Mouse (Mus musculus): ENCODE data around the gene 2010111I01Rik. TPM values are rescaled to one million over a fixed set of nuclear protein-coding genes. Genes with fewer than 3 reads are reported as not detected.

Gene 2010111I01Rik
- total and polyA plus RNA-seq, 2 experiments: 40.8 to 78.1 TPM

DNA sequence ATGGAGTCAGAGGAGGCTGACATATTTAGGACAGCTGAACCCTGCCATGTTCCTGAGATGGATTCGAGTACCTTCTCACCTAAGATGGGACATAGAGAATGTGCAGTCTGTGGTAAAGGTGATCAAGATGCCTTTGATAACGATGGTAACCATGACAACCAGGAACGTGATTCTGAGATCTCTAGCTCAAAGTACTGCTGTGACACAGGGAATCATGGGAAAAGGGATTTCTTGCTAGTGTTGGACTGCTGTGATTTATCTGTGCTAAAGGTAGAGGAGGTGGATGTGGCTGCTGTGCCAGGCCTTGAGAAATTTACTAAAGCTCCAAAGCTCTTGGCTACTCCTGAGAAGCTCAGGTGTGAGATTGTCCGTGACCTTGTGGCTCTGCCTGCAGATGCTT, 50.7 kb downstream of the 2010111I01Rik start:
- Histone ChIP-seq H3K9ac (ENCODE audit: low read depth, low read length) (no peak overlapping the region), H3K79me2 (ENCODE audit: control insufficient read depth, insufficient read depth, low read length) (no peaks in the 10 kb centered on the region; the same call in 1 of the 2 replicates), H3K27ac (replicated peaks; ENCODE audit: insufficient read depth, low read depth, low read length) (no peak overlapping the region), H3K4me3 (ENCODE audit: insufficient read depth, low read depth, low read length) (no peak overlapping the region), H3K4me1 (ENCODE audit: control insufficient read depth, insufficient read depth, low read length) (no peaks in the 10 kb centered on the region), H3K36me3 (ENCODE audit: control insufficient read depth, insufficient read depth, low read length) (no peaks in the 10 kb centered on the region), H3K27me3 (ENCODE audit: control insufficient read depth, insufficient read depth, low read length) (no peaks in the 10 kb centered on the region)
- no peak for TF ChIP-seq POLR2A (IDR thresholded peaks at IDR 0.05; ENCODE audit: extremely low read depth, insufficient read depth, low read length)
- TF ChIP-seq CTCF (IDR thresholded peaks at IDR 0.05; ENCODE audit: low read depth, low read length): no peak
- 81% methylated on average over 4 of the region's 4 CpGs for WGBS
- DNase-seq (ENCODE audit: extremely low read depth, low read depth, low spot score): no peak

DNA sequence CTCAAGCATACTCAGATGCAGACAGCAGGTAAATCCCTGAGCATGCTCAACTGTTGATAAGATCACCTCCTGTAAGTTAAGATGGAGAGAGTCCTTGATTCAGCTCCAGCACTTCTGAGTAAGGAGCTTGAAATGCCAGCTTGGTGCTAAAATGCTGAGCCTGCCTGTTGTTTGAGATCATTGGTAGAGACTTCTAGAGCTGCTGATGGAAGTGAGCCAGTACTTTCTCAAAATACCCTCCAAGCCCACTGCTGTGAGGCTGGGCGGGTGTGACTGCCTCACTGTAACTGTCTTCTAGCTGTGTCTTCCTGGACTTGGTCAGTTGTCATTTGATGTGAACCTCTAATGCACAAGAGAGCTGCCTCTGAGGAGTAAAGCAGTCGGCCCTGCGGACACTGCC, 51.4 kb downstream of the 2010111I01Rik start:
- Histone ChIP-seq H3K27ac (replicated peaks; ENCODE audit: insufficient read depth, low read depth, low read length) (no peak overlapping the region), H3K27me3 (ENCODE audit: control insufficient read depth, insufficient read depth, low read length) (no peaks in the 10 kb centered on the region), H3K79me2 (ENCODE audit: control insufficient read depth, insufficient read depth, low read length) (no peaks in the 10 kb centered on the region; the same call in 1 of the 2 replicates), H3K9ac (ENCODE audit: low read depth, low read length) (no peak overlapping the region), H3K36me3 (ENCODE audit: control insufficient read depth, insufficient read depth, low read length) (no peaks in the 10 kb centered on the region), H3K4me1 (ENCODE audit: control insufficient read depth, insufficient read depth, low read length) (no peaks in the 10 kb centered on the region), H3K4me3 (ENCODE audit: insufficient read depth, low read depth, low read length) (no peak overlapping the region)
- WGBS: 94% methylated on average over 3 of the region's 3 CpGs
- no peak for DNase-seq (ENCODE audit: extremely low read depth, low read depth, low spot score)
- no peak for TF ChIP-seq POLR2A (IDR thresholded peaks at IDR 0.05; ENCODE audit: extremely low read depth, insufficient read depth, low read length)
- TF ChIP-seq CTCF (IDR thresholded peaks at IDR 0.05; ENCODE audit: low read depth, low read length): no peak

DNA sequence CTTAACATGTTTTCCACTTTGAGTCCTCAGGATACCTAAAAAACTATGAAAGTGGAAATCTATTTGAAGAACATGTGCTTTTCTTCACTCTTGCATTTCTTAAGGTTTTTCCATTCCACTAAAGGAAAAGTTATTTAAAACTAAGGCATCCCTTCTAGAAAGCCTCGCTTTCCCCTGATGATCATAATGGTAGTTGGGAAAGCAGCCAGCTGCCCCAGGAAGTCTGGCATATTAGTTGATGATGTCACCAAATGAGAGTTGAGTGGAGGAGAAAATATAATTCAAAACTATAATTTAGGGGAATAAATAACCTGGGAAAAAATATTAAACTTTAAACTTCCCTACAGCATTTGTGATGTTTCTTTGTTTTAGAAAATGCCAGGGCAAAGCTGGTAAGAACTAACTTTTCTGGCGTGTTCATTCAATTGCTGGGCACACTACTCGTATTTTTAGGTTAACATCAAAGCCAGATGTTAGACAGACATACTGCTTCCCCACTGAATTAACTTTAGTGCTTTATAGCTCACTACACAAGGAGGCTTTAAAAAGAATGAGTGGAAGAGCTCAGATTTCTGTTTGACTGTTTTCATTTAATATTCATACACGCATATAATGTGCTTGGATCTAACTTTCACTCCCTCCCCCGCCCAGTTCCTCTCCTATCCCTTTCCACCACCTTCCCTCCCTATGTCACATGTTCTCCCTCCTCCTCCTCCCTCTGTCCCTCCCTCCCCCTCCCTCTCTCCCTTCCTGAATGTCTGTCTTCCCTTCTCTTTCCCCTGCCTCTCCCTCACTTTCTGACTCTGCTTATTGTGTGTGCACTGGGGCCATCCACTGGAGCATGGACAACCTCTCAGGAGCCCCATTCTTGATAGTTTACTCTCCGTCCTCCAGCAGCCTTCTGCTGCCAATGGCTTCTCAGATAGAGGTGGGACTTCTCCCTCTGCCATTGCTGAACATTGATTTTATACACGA, 58.8 kb downstream of the 2010111I01Rik start:
- no peak for DNase-seq (ENCODE audit: extremely low read depth, low read depth, low spot score)
- Histone ChIP-seq H3K4me3 (ENCODE audit: insufficient read depth, low read depth, low read length) (no peak overlapping the region), H3K4me1 (ENCODE audit: control insufficient read depth, insufficient read depth, low read length) (no peaks in the 10 kb centered on the region), H3K9ac (ENCODE audit: low read depth, low read length) (no peak overlapping the region), H3K27ac (replicated peaks; ENCODE audit: insufficient read depth, low read depth, low read length) (no peak overlapping the region), H3K27me3 (ENCODE audit: control insufficient read depth, insufficient read depth, low read length) (no peaks in the 10 kb centered on the region), H3K79me2 (ENCODE audit: control insufficient read depth, insufficient read depth, low read length) (no peaks in the 10 kb centered on the region; the same call in 1 of the 2 replicates), H3K36me3 (ENCODE audit: control insufficient read depth, insufficient read depth, low read length) (no peaks in the 10 kb centered on the region)
- TF ChIP-seq CTCF (IDR thresholded peaks at IDR 0.05; ENCODE audit: low read depth, low read length) (no peak), POLR2A (IDR thresholded peaks at IDR 0.05; ENCODE audit: extremely low read depth, insufficient read depth, low read length) (no peak)
- 85% methylated on average over 7 of the region's 7 CpGs for WGBS

DNA sequence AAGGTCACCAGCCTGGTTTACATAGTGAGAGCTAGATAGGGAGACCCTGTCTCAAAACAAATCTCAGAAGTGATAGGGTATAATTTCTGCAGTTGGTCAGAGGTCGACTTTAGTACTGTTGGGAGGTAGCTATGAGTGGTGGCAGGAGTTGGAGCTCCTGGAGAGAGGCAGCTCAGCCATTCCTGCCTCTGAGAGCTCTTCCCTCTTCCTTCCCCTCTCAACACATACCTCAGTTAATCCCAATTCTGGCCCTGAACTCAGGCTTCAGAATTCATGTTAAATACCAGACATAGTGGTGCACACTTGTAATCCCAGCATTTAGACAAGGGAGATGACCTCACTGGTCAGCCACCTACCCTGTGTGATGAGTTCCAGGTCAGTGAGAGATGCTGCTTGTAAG, 65.3 kb downstream of the 2010111I01Rik start:
- Histone ChIP-seq H3K27ac (replicated peaks; ENCODE audit: insufficient read depth, low read depth, low read length) (no peak overlapping the region), H3K4me1 (ENCODE audit: control insufficient read depth, insufficient read depth, low read length) (no peaks in the 10 kb centered on the region), H3K27me3 (ENCODE audit: control insufficient read depth, insufficient read depth, low read length) (no peaks in the 10 kb centered on the region), H3K36me3 (ENCODE audit: control insufficient read depth, insufficient read depth, low read length) (no peaks in the 10 kb centered on the region), H3K9ac (ENCODE audit: low read depth, low read length) (no peak overlapping the region), H3K4me3 (ENCODE audit: insufficient read depth, low read depth, low read length) (no peak overlapping the region), H3K79me2 (ENCODE audit: control insufficient read depth, insufficient read depth, low read length) (no peaks in the 10 kb centered on the region)
- WGBS: 33% methylated on average over 1 of the region's 1 CpGs
- DNase-seq (ENCODE audit: extremely low read depth, low read depth, low spot score): no peak
- TF ChIP-seq CTCF (IDR thresholded peaks at IDR 0.05; ENCODE audit: low read depth, low read length) (no peak), POLR2A (IDR thresholded peaks at IDR 0.05; ENCODE audit: extremely low read depth, insufficient read depth, low read length) (no peak)

DNA sequence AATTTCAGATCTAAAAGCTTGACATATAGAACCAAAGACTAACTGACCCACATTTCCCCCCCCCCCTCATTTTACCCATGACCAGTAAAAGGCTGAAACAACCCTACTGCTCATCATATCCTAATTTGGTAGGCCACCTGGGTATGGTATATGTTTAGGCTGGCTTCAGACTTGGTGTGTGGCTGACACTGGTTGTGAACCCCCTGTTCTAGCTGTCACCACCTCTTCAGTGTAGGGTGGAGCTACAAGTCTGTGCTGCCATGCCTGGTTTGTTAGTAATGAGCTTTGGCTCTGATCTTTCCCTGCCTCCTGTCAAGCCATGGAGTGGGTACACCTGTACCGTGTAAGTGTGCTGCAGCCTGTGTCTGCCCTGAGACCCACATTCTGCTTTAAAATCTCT, 66.6 kb downstream of the 2010111I01Rik start:
- no peaks in the 10 kb centered on the region for H3K79me2 ChIP-seq (ENCODE audit: control insufficient read depth, insufficient read depth, low read length)
- H3K27ac ChIP-seq (replicated peaks; ENCODE audit: insufficient read depth, low read depth, low read length): no peak overlapping the region
- no peak for DNase-seq (ENCODE audit: extremely low read depth, low read depth, low spot score)
- TF ChIP-seq CTCF (IDR thresholded peaks at IDR 0.05; ENCODE audit: low read depth, low read length) (no peak), POLR2A (IDR thresholded peaks at IDR 0.05; ENCODE audit: extremely low read depth, insufficient read depth, low read length) (no peak)
- H3K9ac ChIP-seq (ENCODE audit: low read depth, low read length): no peak overlapping the region
- no peaks in the 10 kb centered on the region for H3K27me3 ChIP-seq (ENCODE audit: control insufficient read depth, insufficient read depth, low read length)
- H3K4me3 ChIP-seq (ENCODE audit: insufficient read depth, low read depth, low read length): no peak overlapping the region
- no peaks in the 10 kb centered on the region for H3K36me3 ChIP-seq (ENCODE audit: control insufficient read depth, insufficient read depth, low read length)
- no peaks in the 10 kb centered on the region for H3K4me1 ChIP-seq (ENCODE audit: control insufficient read depth, insufficient read depth, low read length)
- WGBS: 94% methylated on average over 1 of the region's 1 CpGs
